Mouse (Mus musculus) neutrophil, adult 83 days (primary cell): ENCODE measurements around the gene Gm45234. TPM values are rescaled to one million over a fixed set of nuclear protein-coding genes. Genes with fewer than 3 reads are reported as not detected.

ENCODE experiments used
- total RNA-seq, 2 experiments: library from RNA; stranded (reverse); gene quantifications; one replicate each; pipeline ENCODE4 v1.2.4; 2023

The Gm45234 gene
- 1 to 10 TPM in 1 of 2 experiments, not detected in 1; 1.1 TPM for total RNA-seq

DNA sequence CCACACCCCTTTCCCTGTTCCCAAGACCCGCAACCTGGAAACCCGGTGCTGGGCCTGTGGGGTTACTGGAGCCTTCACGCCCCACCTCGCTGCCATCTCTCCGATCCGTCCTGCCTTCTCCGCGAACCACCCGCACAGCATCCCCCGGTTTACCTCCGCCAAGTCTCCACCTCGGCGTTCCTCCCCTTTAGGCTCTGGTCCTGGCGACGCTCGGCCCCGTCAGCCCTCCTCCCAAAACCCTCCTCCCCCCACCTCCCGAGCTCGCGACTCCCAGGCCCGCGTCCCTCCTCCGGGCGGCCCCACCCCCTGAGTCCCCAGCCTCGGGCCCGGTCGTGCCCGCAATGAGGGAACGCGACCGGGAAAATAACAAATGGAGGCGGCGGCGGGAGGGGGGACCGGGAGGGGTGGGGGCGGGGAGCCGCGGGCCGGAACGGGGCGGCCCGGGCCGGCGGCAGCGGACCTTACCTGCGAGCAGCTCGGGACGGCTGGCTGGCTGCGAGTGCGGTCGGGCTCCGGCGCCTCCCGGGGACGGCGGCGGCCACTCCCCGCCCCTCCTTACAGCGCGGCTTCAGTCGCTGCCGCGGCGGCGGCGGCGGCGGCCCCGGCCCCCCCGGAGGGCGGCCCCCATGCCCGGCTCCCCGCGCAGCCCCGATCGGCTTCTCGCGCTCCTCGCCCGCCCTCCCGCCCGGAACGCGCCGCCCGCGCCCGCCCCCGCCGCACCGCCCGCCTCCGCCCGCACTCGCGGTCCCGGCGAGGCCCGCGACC lies at the start of gene Gm45234, which contains the start of gene Atn1:
Gene Gm45234, minus strand, starts transcription at position 191 of the 765 bp plus-strand sequence.
Gene Atn1, minus strand, starts transcription at position 694 of the 765 bp plus-strand sequence.

DNA sequence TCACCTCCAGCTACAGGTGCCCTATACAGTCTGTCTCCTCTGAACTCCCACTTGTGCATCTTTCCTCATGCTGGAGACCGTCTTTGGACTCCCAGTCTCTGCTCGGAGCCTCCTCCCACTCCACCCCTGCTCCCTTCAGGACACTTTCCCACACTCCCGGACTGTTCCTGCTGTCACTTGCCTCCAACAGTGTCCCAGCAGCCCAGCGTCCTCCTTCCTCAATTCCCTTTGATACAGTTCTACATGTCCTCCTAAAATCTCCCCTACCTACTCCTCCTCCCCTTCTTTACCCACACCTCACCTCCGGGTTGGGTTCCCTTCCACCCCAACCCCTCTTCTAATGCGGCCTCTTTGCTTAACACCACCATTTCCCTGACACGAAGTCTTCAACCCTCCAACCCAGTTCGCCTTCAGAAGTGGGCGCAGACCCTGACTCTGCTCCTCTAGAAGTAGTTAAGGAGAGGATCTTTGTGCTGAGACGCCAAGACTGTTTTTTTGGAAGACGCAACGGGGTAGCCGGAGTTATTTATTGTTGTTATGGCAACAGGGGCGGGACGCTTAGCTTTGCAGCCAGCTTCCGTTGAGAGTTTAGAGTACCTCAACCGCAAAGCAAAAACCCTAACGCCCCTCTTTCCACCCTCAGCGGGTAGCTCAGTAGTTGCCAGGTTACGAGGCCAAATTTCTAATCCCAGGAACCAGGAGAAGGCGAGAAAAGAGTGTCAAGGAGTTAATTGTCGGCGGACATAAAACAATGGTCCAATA lies 23.6 kb upstream of the Gm45234 start, which contains the start of gene Lrrc23:
Gene Lrrc23, minus strand, starts transcription at position 506 of the 762 bp plus-strand sequence.

DNA sequence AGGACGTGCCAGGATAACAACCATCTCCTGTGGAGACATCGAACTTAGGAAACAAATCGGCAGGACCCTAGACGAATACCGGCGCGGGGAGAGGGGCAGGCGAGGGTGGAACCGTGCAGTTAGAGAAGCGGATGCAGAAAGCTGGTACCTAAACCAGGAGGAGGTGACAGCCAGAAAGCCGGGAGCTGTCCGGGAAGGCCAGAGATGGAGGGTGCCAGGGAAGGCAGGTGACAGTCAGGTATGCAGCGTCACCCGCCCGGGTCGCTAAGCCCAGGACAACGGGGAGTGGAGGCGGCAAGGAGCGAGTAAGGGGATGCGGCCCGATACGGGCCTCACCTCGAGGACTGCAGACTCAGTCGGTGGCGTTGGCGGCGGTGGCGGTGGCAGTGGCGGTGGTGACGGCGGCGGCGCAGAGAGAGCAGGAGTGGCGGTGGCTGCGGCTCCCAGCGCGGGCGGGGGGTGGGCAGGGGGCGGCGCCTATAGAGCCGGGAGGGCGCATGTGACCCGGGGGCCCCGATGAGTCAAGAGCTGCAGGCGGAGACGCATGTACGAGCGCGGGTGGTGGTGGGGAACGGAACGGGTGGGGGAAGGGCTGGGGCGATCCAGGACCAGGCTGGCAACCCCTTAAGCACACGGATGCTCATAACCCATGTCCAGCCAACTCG lies 13.4 kb upstream of the Gm45234 start, which contains the start of gene Eno2:
Gene Eno2, minus strand, starts transcription at position 573 of the 665 bp plus-strand sequence.

DNA sequence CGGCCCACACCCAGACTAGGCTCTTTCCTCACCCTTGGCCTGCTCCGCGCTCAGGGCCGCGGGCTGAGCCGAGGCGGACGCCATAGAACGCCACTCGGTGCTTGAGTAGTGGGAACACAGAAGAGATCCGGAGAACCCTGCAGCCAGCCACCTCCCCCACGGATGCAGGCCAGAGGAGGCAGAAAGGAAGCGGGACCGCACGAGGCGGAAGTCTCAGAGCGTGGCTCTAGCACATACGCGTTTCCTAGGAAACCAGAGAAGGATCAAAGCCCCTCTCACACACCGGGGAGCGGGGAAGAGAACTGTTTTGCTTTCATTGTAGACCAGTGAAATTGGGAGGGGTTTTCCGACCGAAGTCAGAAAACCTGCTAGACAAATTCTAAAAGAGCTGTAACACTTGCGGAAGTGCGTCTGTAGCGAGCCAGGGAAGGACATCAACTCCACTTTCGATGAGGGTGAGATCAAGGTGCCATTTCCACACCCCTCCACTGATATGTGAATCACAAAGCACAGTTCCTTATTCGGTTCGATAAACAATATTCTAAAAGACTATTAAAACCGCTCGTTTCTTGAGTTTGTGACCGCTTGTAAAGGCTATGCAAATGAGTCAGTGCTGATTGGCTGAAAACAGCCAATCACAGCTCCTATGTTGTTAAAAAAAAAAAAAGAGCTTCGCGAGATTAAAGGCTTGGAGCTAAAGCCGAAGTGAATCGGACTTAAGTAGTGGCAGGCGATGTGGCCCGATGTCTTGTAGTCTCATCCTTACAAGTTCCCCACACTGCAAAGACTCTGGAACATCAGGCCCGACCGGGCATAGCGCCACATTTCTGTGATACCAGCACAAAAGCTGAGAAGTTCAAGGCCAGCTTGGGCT lies 14.7 kb downstream of the Gm45234 start, which contains the start of gene Grcc10:
Gene Grcc10, minus strand, starts transcription at position 487 of the 874 bp plus-strand sequence.

DNA sequence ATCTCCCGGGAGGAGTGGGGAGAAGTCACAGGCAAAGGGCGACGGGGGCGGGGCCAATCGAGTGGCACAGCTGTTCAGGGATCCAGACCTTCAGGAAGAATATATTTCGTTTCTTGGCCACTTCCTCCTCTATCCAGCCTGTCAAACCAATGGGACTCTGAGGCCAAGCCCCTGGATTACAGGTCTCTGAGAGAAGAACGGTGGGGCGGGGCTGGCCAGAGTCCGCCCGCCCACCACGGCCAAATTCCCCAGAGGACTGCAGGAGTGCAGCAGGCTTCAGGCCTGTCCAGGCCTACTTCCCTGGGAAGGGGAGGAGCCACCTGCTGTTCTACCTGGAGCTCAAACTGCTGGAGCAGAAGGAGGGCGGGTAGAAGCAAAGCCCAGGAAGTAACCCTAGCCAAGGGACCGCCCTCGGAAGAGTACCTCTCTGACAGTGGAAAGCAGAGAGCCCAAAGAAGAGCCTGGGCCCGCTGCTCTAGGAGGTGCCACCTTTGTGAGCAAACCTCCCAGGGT lies 17.3 kb downstream of the Gm45234 start, which contains the start of gene Ptpn6:
Gene Ptpn6, minus strand, starts transcription at position 204 of the 513 bp plus-strand sequence.

DNA sequence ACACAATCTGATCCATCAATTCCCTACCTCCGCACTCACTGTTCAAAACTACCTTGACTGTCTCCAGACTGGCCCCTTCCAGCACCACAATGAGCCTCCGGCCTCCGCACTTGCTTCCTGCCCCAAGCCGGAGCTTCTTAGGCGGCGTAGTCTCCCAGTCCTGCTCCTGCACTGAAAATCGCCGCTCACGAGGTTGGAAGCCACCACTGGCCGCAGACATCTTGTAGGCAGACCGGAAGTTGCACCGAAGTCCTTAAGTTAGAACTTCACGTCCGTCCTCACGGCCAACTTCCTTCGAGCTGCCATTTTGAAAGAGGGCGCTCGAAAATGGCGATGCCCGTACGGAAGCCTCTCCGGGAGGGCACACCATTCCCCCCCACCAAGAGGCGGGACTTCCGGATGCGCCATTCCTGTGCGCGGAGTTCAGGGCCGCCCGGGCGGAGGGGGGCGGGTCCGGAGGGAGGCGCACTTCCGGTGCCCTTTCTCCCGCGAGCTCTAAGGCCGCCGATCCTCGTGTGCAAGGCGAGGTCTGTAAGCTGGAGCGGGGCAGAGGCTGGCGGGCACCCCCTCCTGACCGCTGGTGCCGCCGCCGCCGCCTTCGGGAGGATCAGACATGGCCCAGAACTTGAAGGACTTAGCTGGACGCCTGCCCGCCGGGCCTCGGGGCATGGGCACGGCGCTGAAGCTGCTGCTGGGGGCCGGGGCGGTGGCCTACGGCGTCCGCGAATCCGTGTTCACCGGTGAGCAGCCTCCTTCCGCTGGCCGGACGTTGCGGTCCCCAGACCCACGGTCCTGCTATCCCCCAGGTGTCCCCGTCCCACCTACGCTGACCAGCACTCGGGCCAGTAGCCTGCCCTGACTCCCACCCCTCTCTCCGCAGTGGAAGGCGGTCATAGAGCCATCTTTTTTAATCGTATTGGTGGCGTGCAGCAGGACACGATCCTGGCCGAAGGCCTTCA lies 43.7 kb downstream of the Gm45234 start, which contains the start of the genes Emg1 and Phb2:
Gene Emg1, minus strand, starts transcription at position 355 of the 959 bp plus-strand sequence.
Gene Phb2, plus strand, starts transcription at position 513 of the 959 bp plus-strand sequence.

Other genes starting within 250 kb of the Gm45234 start
- 1 to 10 TPM; 3.5 to 5.7 TPM for gene C1ra, start 243.6 kb downstream of the Gm45234 start, total RNA-seq
- gene C1s1, start 213.7 kb downstream of the Gm45234 start, total RNA-seq = not detected
- gene C1rb, start 185.7 kb downstream of the Gm45234 start, total RNA-seq = under 1 TPM; 0.22 to 0.62 TPM
- gene C1s2, start 119.9 kb downstream of the Gm45234 start, total RNA-seq = under 1 TPM in 1 of 2 experiments, not detected in 1; 0.13 TPM
- gene Lpcat3, start 93.0 kb downstream of the Gm45234 start, total RNA-seq = 10 to 100 TPM; 55.6 to 64.5 TPM
- 10 to 100 TPM; 53.2 to 62.5 TPM for gene Emg1, start 43.8 kb downstream of the Gm45234 start, total RNA-seq
- gene Phb2, start 43.7 kb downstream of the Gm45234 start, total RNA-seq = 100 to 1,000 TPM; 119 to 130 TPM
- 100 to 1,000 TPM; 378 to 393 TPM for gene Ptpn6, start 17.3 kb downstream of the Gm45234 start, total RNA-seq
- gene Grcc10, start 14.6 kb downstream of the Gm45234 start, total RNA-seq = 100 to 1,000 TPM; 116 to 117 TPM
- gene Atn1, start 503 bp upstream of the Gm45234 start, total RNA-seq = 10 to 100 TPM; 32.0 to 35.9 TPM
- gene Eno2, start 13.7 kb upstream of the Gm45234 start, total RNA-seq = not detected
- gene Lrrc23, start 23.7 kb upstream of the Gm45234 start, total RNA-seq = not detected
- 10 to 100 TPM; 21.0 to 23.8 TPM for gene Spsb2, start 52.6 kb upstream of the Gm45234 start, total RNA-seq
- gene Tpi1, start 58.3 kb upstream of the Gm45234 start, total RNA-seq = 100 to 1,000 TPM; 131 to 139 TPM
- 10 to 100 TPM; 58.2 to 61.3 TPM for gene Usp5, start 73.5 kb upstream of the Gm45234 start, total RNA-seq
- gene Cdca3, start 73.5 kb upstream of the Gm45234 start, total RNA-seq = 10 to 100 TPM; 77.1 to 93.0 TPM
- not detected for gene Gnb3, start 84.3 kb upstream of the Gm45234 start, total RNA-seq
- gene P3h3, start 101.7 kb upstream of the Gm45234 start, total RNA-seq = under 1 TPM; 0.55 to 0.61 TPM
- gene Gpr162, start 108.0 kb upstream of the Gm45234 start, total RNA-seq = under 1 TPM in 1 of 2 experiments, not detected in 1; 0.15 TPM
- gene Cd4, start 132.2 kb upstream of the Gm45234 start, total RNA-seq = under 1 TPM in 1 of 2 experiments, not detected in 1; 0.24 TPM
- 1 to 10 TPM in 1 of 2 experiments, under 1 TPM in 1; 0.44 to 1.2 TPM for gene Lag3, start 155.7 kb upstream of the Gm45234 start, total RNA-seq
- gene Ptms, start 164.1 kb upstream of the Gm45234 start, total RNA-seq = 100 to 1,000 TPM in 1 of 2 experiments, 10 to 100 TPM in 1; 99.4 to 117 TPM
- gene Mlf2, start 175.4 kb upstream of the Gm45234 start, total RNA-seq = 10 to 100 TPM; 89.4 to 93.4 TPM
- gene Cops7a, start 209.5 kb upstream of the Gm45234 start, total RNA-seq = 10 to 100 TPM; 19.9 to 22.1 TPM
- not detected for gene Pianp, start 240.7 kb upstream of the Gm45234 start, total RNA-seq